Mouse (Mus musculus) heart, postnatal 0 days (tissue): ENCODE measurements around the gene Ndufb6. TPM values are rescaled to one million over a fixed set of nuclear protein-coding genes. Genes with fewer than 3 reads are reported as not detected.

Experiments used
- ATAC-seq: fragments of 200-750 bp; cut with Nextera tagmentation; 2 replicates; pipeline ENCODE4 v1.8.0; 2017; ENCODE audit warnings: low read depth, moderate number of reproducible peaks, moderate library complexity; ENCODE audit not compliant: insufficient read depth
- DNase-seq: peaks from one replicate; pipeline ENCODE4 v3.0.0-alpha.2; 2016; ENCODE audit warnings: low spot score
- H3K27ac ChIP-seq: fragments of 300-500 bp; sonication (generic); 2 replicates; pipeline ENCODE4 v1.5.1; 2014; ENCODE audit warnings: low read depth, mild to moderate bottlenecking
- H3K27me3 ChIP-seq: fragments of 300-500 bp; sonication (generic); 2 replicates; pipeline ENCODE4 v1.6.1; 2014; ENCODE audit warnings: low read length, mixed read lengths; ENCODE audit not compliant: control insufficient read depth, insufficient read depth
- H3K36me3 ChIP-seq: fragments of 300-500 bp; sonication (generic); replicated peaks from 2 replicates; pipeline ENCODE4 v1.6.1; 2014; ENCODE audit warnings: low read length, mixed read lengths; ENCODE audit not compliant: control insufficient read depth, insufficient read depth
- H3K4me1 ChIP-seq: fragments of 300-500 bp; sonication (generic); 2 replicates; pipeline ENCODE4 v1.6.1; 2014; ENCODE audit warnings: antibody characterized with exemption; ENCODE audit not compliant: control insufficient read depth, insufficient read depth
- H3K4me2 ChIP-seq: fragments of 300-500 bp; sonication (generic); 2 replicates; pipeline ENCODE4 v1.6.1; 2014; ENCODE audit warnings: low read depth, mild to moderate bottlenecking, low read length, moderate library complexity
- H3K4me3 ChIP-seq: fragments of 300-500 bp; sonication (generic); 2 replicates; pipeline ENCODE4 v1.5.1; 2014; ENCODE audit warnings: low read depth, low read length
- H3K9ac ChIP-seq: fragments of 300-500 bp; sonication (generic); replicated peaks from 2 replicates; pipeline ENCODE4 v1.6.1; 2014; ENCODE audit warnings: low read depth, low read length, mixed read lengths
- H3K9me3 ChIP-seq: fragments of 300-500 bp; sonication (generic); replicated peaks from 2 replicates; pipeline ENCODE4 v1.6.1; 2016; ENCODE audit warnings: low read length; ENCODE audit not compliant: control insufficient read depth
- CTCF ChIP-seq: IDR thresholded peaks from 2 replicates; pipeline ENCODE4 v1.5.1; 2016; ENCODE audit warnings: antibody characterized with exemption, control low read depth, low read depth
- EP300 ChIP-seq: IDR thresholded peaks from 2 replicates; pipeline ENCODE4 v1.6.1; 2016; ENCODE audit warnings: antibody characterized with exemption, low read depth
- WGBS: fragments of 180-500 bp; shearing (Covaris S2); extraction: QIAGEN DNeasy Blood & Tissue Kit; methylation state at CpG from one replicate; pipeline ENCODE4 v1.1.7; 2014; 5-methylcytosine and 5-hydroxymethylcytosine counted together
- polyA plus RNA-seq: library from polyadenylated mRNA; unstranded; fragments of >200 nt; fragmentation: Nextera tagmentation; extraction: Ambion mirVana; gene quantifications from 2 replicates; pipeline ENCODE4 v1.2.1, GENCODE M21; 2015
- total RNA-seq: library from RNA; depleted of rRNA; stranded (reverse); fragments of >200 nt; gene quantifications from 2 replicates; pipeline ENCODE4 v1.2.3, GENCODE M21; 2014; ENCODE audit warnings: low replicate concordance

Gene Ndufb6
- total and polyA plus RNA-seq, 2 experiments from 2014 or later, result 553 to 1,016 TPM

DNA sequence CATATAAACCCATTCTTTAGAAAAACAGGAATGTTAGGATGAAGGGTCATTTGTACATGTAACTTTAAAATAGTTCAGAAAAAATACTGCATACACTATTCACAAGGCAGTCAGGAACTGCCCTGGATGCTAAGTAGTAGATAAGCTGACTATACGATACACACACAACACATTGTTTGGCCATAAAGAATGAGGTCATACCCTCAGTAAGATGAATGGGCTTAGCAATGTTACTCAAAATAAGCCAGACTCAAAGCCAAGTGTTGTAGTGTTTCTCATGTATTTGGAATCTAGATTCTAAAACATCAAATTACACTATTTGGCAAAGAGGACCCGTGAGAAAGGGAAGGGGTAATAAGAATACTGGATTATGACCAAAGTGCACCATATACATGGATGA is 25.5 kb downstream of the Ndufb6 start:
- DNase-seq (no peak), ATAC-seq (peak; percentile 53; the same call in 1 of the 2 replicates)
- TF ChIP-seq CTCF (no peak), EP300 (no peak)
- 31% methylated on average over 2 of the region's 2 CpGs for WGBS
- Histone ChIP-seq H3K4me3 (no peak overlapping the region), H3K4me1 (no peaks in the 10 kb centered on the region), H3K4me2 (no peak overlapping the region), H3K27ac (no peak overlapping the region), H3K9ac (no peak overlapping the region), H3K27me3 (no peaks in the 10 kb centered on the region), H3K36me3 (0 out of 2 replicates have a peak, but pooled peaks cover 1% of the 10 kb centered on the region), H3K9me3 (no peaks in the 10 kb centered on the region)

GRCm38 (mm10) chr4:40250984-40251383 is 28.2 kb downstream of the Ndufb6 start:
- H3K9ac ChIP-seq, result no peak overlapping the region
- H3K4me2 ChIP-seq, result no peak overlapping the region
- H3K27me3 ChIP-seq, result no peaks in the 10 kb centered on the region
- no peak for ATAC-seq
- WGBS, result 84% methylated on average over 5 of the region's 5 CpGs
- TF ChIP-seq CTCF (no peak), EP300 (no peak)
- DNase-seq, result no peak
- H3K27ac ChIP-seq, result no peak overlapping the region
- H3K36me3 ChIP-seq, result no peaks in the 10 kb centered on the region
- H3K9me3 ChIP-seq, result no peaks in the 10 kb centered on the region
- H3K4me3 ChIP-seq, result no peak overlapping the region
- H3K4me1 ChIP-seq, result no peaks in the 10 kb centered on the region

- Histone ChIP-seq H3K27ac (no peak overlapping the region), H3K4me2 (no peak overlapping the region), H3K27me3 (no peaks in the 10 kb centered on the region), H3K36me3 (no peaks in the 10 kb centered on the region), H3K4me1 (no peaks in the 10 kb centered on the region; the same call in 1 of the 2 replicates), H3K9me3 (no peaks in the 10 kb centered on the region), H3K9ac (no peak overlapping the region), H3K4me3 (no peak overlapping the region)
- no peak for TF ChIP-seq EP300
- TF ChIP-seq CTCF, result no peak
- ATAC-seq (no peak), DNase-seq (no peak)
- 83% methylated on average over 8 of the region's 8 CpGs for WGBS
Observed at GRCm38 (mm10) chr4:40244035-40244434, 35.2 kb downstream of the Ndufb6 start.

GRCm38 (mm10) chr4:40243006-40243405 is 36.2 kb downstream of the Ndufb6 start:
- Histone ChIP-seq H3K36me3 (no peaks in the 10 kb centered on the region), H3K4me2 (no peak overlapping the region), H3K27me3 (no peaks in the 10 kb centered on the region), H3K4me3 (no peak overlapping the region), H3K9me3 (no peaks in the 10 kb centered on the region), H3K9ac (no peak overlapping the region), H3K27ac (no peak overlapping the region), H3K4me1 (peaks cover 4% of the 10 kb centered on the region)
- ATAC-seq (no peak), DNase-seq (no peak)
- WGBS, result 77% methylated on average over 4 of the region's 4 CpGs
- TF ChIP-seq EP300 (no peak), CTCF (no peak)

- DNase-seq (no peak), ATAC-seq (no peak)
- no peak overlapping the region for H3K27ac ChIP-seq
- H3K27me3 ChIP-seq, result no peaks in the 10 kb centered on the region
- TF ChIP-seq EP300 (no peak), CTCF (no peak)
- no peak overlapping the region for H3K4me3 ChIP-seq
- H3K9me3 ChIP-seq, result no peaks in the 10 kb centered on the region
- H3K4me2 ChIP-seq, result no peak overlapping the region
- H3K9ac ChIP-seq, result no peak overlapping the region
- peaks cover 4% of the 10 kb centered on the region for H3K4me1 ChIP-seq
- 49% methylated on average over 6 of the region's 6 CpGs for WGBS
- H3K36me3 ChIP-seq, result no peaks in the 10 kb centered on the region; the same call in 1 of the 2 replicates
Observed at GRCm38 (mm10) chr4:40241928-40242327, 37.3 kb downstream of the Ndufb6 start.

- WGBS, result 63% methylated on average over 5 of the region's 5 CpGs
- peaks cover 4% of the 10 kb centered on the region for H3K4me1 ChIP-seq
- H3K9ac ChIP-seq, result peak overlapping the region; percentile 74; the same call in 1 of the 2 replicates
- no peaks in the 10 kb centered on the region; the same call in 1 of the 2 replicates for H3K36me3 ChIP-seq
- H3K27me3 ChIP-seq, result no peaks in the 10 kb centered on the region
- TF ChIP-seq CTCF, result no peak
- no peak for TF ChIP-seq EP300
- H3K4me2 ChIP-seq, result peak overlapping the region; percentile 94
- no peak for DNase-seq
- ATAC-seq, result no peak
- H3K4me3 ChIP-seq, result peak overlapping the region; percentile 86
- peak overlapping the region; percentile 88 for H3K27ac ChIP-seq
- H3K9me3 ChIP-seq, result no peaks in the 10 kb centered on the region
Observed at GRCm38 (mm10) chr4:40240272-40240744, 38.9 kb downstream of the Ndufb6 start.
